Mouse (Mus musculus) megakaryocyte, embryonic 14.5 days (primary cell): ENCODE data around the gene Egln2.

Experiments
- FLI1 ChIP-seq: IDR thresholded peaks from 2 replicates; pipeline ENCODE4 v1.6.1; 2012; ENCODE audit warnings: low read length, inconsistent platforms, mixed read lengths
- GATA1 ChIP-seq: IDR thresholded peaks from 3 replicates; pipeline ENCODE4 v1.6.1; 2012; ENCODE audit warnings: mixed read lengths, low read length, inconsistent platforms, borderline replicate concordance

DNA sequence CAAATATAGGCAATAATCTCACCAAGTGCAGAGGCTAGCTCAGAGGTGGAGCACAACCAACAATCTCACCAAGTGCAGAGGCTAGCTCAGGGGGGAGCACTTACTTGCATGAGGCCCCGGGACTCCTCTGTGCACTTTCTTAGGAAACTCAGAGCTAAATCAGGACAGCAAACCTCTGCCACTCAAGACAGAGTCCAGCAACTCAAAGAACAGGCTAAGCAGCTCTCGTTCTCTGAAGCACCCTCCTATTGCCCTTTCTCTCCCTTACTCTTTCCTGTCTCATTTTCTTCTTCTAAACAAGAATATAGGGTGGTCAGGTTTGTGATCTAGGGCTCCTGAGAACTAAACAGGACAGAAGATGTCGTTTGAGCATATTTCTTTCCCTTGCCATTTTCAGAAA is 54.6 kb downstream of the Egln2 start:
- TF ChIP-seq FLI1 = no peak
- TF ChIP-seq GATA1 = no peak
